Mouse (Mus musculus) kidney, embryonic 15.5 days (tissue): Measurements from ENCODE around the gene Ovca2. TPM values are rescaled to one million over a fixed set of nuclear protein-coding genes. Genes with fewer than 3 reads are reported as not detected.

Source experiments
- ATAC-seq: fragments of 200-750 bp; cut with Nextera tagmentation; replicated peaks from 2 replicates; pipeline ENCODE4 v1.8.0; 2017; ENCODE audit warnings: moderate TSS enrichment; ENCODE audit not compliant: low FRiP score
- H3K27ac ChIP-seq: fragments of 300-500 bp; sonication (generic); 2 replicates; pipeline ENCODE4 v1.5.1; 2015; ENCODE audit warnings: mild to moderate bottlenecking, inconsistent platforms
- H3K27me3 ChIP-seq: fragments of 300-500 bp; sonication (generic); 2 replicates; pipeline ENCODE4 v1.6.1; 2015; ENCODE audit warnings: inconsistent platforms
- H3K36me3 ChIP-seq: fragments of 300-500 bp; sonication (generic); 2 replicates; pipeline ENCODE4 v1.6.1; 2015; ENCODE audit warnings: inconsistent platforms
- H3K4me1 ChIP-seq: fragments of 300-500 bp; sonication (generic); 2 replicates; pipeline ENCODE4 v1.6.1; 2015; ENCODE audit warnings: inconsistent platforms
- H3K4me2 ChIP-seq: fragments of 300-500 bp; sonication (generic); 2 replicates; pipeline ENCODE4 v1.6.1; 2015; ENCODE audit warnings: moderate library complexity, mild to moderate bottlenecking, inconsistent platforms
- H3K4me3 ChIP-seq: fragments of 300-500 bp; sonication (generic); replicated peaks from 2 replicates; pipeline ENCODE4 v1.5.1; 2015; ENCODE audit warnings: mild to moderate bottlenecking, inconsistent platforms
- H3K9ac ChIP-seq: fragments of 300-500 bp; sonication (generic); 2 replicates; pipeline ENCODE4 v1.6.1; 2015; ENCODE audit warnings: mild to moderate bottlenecking, inconsistent platforms
- H3K9me3 ChIP-seq: fragments of 300-500 bp; sonication (generic); replicated peaks from 2 replicates; pipeline ENCODE4 v1.6.1; 2016; ENCODE audit warnings: inconsistent platforms
- WGBS: fragments of 180-500 bp; shearing (Covaris S2); methylation state at CpG from one replicate; pipeline ENCODE4 v1.1.7; 2015; ENCODE audit warnings: mixed read lengths; 5-methylcytosine and 5-hydroxymethylcytosine counted together
- polyA plus RNA-seq: library from polyadenylated mRNA; unstranded; fragments of >200 nt; fragmentation: Nextera tagmentation; extraction: Ambion mirVana; gene quantifications from 2 replicates; pipeline ENCODE4 v1.2.1, GENCODE M21; 2015

Gene Ovca2
- polyA plus RNA-seq, 1 experiment from 2014 or later, result 25.3 TPM

DNA sequence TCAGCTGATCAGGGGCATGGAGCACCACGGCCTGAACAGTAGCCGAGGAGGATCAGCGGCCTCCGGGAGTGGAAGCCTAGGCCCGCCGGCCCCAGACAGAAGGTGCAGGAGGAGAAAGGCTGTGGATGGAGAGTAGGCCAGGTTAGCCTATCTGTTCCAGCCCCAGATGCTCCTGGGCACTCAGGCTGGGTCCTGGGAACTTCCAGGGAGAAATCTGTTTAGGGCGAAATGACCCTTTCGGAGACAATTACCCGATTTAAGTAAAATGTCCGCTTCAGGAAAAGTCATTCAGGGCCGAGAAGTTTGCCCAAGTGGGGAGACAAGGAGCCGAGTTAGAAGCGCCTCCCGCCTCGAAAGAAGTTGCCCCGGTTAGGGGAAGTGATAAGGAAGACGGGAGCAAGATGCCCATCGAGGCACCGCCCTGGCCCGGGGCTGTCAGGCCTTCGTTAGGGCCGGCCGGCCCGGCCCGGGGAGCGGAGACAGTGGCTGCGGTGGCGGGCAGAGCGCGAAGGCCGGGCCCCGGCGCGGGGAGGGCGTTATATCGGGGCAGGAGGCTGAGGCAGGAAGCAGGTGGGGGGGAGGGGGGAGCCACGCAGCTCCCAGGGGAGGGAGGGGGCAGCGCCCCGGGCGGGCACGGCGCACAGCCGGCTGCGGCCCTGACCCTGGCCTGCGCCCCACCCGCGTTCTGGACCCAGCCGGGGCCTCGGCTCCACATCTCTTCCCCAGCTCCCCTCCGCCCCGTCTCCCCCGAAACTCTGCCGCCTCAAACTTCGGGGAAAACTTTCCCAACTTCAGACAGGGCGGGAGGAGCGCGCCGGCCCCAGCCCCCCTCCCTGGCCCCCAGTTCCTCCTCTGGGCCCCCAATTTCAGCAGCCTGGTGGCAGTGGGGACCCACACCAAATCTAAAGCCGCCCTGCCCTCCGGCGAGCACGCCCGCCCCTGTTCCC is 10.7 kb downstream of the Ovca2 start:
- Histone ChIP-seq H3K9me3 (no peaks in the 10 kb centered on the region), H3K36me3 (peaks cover 32% of the 10 kb centered on the region), H3K4me3 (peak overlapping the region; percentile 72), H3K27ac (peak overlapping the region; percentile 95), H3K9ac (peak overlapping the region; percentile 67), H3K4me2 (peak overlapping the region; percentile 94), H3K27me3 (peaks cover 92% of the 10 kb centered on the region), H3K4me1 (peaks cover 92% of the 10 kb centered on the region)
- 3% methylated on average over 54 of the region's 63 CpGs for WGBS
- no peak for ATAC-seq

DNA sequence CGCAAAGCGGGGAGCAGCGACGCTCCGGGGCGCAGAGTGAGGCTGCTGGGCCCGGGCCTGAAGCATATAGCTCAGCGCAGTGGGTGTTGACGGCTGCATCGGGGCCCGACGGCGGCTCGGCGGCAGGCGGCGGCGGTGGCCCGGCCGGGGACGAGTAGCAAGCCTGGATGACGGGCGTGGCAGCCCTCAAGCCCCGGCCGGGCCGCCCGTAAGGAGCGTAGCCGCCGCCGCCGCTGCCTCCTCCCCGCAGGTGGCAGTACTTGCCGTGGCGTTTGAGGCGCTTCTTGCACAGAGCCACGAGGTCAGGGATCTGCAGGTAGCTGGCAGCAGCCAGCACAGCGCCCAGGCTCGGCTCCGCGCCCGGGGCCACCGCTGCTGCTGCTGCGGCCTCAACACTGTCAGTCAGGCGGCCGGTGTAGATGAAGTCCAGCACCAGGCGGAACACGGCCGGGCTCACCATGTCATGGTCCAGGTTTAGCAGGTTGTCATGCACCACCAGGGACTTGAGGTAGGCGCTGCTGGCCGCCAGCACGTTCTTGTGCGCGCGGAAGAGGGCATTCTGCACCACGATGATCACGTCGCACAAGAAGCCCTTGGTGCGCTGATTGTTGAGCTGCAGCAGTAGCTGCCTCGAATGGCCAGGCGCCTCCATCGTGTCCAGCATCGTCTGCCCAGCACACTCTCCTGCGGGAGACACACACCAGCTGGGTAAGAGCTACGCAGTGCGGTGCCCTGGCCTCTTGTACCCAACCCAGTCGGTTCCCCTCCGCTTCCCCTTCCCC is 11.6 kb downstream of the Ovca2 start:
- Histone ChIP-seq H3K36me3 (peaks cover 41% of the 10 kb centered on the region), H3K9ac (peak overlapping the region; percentile 67), H3K4me3 (peak overlapping the region; percentile 72), H3K9me3 (no peaks in the 10 kb centered on the region), H3K4me1 (peaks cover 91% of the 10 kb centered on the region), H3K27ac (peak overlapping the region; percentile 95), H3K4me2 (peak overlapping the region; percentile 94), H3K27me3 (peaks cover 84% of the 10 kb centered on the region)
- no peak for ATAC-seq
- 3% methylated on average over 56 of the region's 68 CpGs for WGBS

DNA sequence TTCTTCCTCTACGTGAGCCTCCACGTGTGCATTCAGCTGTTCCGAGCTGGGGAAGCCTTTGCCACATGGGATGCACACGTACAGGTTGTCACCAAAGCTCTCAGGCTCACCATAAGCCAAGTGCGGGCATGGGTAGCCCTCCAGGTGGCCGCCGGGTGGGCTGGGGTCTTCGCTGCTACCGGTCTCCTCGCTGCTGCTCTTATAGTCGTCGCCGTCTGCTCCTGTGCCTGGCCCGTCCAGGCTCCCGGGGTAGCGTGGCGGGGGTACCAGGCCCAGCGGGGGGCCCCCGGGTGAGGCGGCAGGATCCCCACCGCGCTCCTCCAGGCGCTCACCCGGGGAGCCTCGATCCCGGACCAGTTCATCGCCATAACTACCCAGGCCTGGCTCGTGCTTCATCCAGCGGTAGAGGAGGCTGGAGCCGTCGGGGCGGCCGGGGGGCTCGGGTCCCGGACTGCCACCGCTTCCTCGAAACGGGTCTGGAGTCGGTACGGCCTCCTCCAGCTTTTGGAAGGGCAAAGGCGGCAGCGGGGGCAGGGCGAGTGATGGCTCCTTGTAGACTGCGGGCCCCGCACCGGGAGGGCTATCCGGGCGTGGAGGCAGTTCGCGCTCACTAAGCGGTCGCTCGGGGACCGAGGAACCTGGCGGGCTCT is 12.3 kb downstream of the Ovca2 start:
- WGBS, result 3% methylated on average over 55 of the region's 55 CpGs
- Histone ChIP-seq H3K9me3 (no peaks in the 10 kb centered on the region), H3K27me3 (peaks cover 76% of the 10 kb centered on the region), H3K9ac (peak overlapping the region; percentile 67), H3K4me1 (peaks cover 89% of the 10 kb centered on the region), H3K4me2 (peak overlapping the region; percentile 94), H3K36me3 (peaks cover 48% of the 10 kb centered on the region), H3K27ac (peak overlapping the region; percentile 95), H3K4me3 (peak overlapping the region; percentile 72)
- no peak for ATAC-seq

DNA sequence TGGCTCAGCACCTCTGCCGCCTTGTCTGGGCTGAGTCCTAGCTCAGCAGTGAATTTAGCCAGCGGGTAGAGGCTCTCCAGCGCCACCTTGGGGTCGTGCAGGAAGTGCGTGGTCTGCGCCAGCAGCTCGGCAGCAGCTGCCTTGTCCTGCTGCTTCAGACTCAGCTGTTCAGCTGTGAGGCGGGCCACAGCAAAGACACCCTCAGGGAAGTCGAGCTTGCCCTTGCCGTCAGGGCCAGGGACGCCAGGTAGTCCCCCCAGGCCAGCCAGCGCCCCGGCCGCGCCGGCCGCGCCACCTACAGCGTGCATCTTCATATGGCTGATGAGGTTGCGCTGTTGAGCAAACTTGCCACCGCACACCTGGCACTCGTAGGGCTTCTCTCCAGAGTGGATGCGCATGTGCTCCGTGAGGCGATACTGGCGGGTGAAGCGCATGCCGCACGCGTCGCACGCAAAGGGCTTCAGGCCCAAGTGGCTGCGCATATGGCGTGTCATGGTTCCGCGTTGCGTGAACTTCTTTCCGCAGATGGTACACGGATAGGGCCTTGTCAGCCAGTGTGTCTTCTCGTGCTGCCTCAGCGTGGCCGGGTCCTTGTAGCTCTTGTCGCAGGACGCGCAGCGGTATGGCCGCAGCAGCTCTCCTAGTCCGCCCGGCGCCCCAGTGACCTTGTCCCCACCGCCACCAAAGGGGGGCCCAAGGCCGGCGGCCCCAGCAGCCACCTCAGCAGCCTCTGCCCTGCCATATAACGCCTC is 13.0 kb downstream of the Ovca2 start:
- Histone ChIP-seq H3K4me2 (peak overlapping the region; percentile 94), H3K36me3 (peaks cover 53% of the 10 kb centered on the region), H3K9me3 (no peaks in the 10 kb centered on the region), H3K4me1 (peaks cover 83% of the 10 kb centered on the region), H3K27ac (peak overlapping the region; percentile 95), H3K27me3 (peaks cover 69% of the 10 kb centered on the region), H3K9ac (peak overlapping the region; percentile 67), H3K4me3 (peak overlapping the region; percentile 72)
- WGBS, result 9% methylated on average over 54 of the region's 54 CpGs
- ATAC-seq, result no peak

DNA sequence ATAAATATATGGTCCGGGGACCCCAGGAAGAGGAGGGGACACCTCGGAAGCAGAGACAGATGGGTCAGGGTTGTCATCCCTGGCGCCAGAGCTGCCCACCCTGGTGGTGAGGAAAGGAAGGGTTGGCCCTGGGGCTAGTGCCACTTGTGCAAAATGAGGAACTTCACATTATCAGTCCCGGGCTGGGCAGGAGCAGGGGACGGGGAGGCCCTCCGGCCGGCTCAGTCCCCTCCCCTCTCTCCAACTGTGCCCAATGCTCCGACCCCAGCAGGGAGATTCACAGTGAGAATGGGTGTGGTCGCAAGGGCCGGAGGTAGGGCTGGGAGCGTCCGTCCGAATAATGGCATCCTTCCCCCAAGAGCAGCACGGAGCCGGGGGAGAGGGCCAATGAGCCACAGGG is 13.9 kb downstream of the Ovca2 start:
- Histone ChIP-seq H3K9ac (peak overlapping the region; percentile 67), H3K4me1 (peaks cover 75% of the 10 kb centered on the region), H3K4me2 (peak overlapping the region; percentile 94), H3K27me3 (peaks cover 61% of the 10 kb centered on the region), H3K27ac (peak overlapping the region; percentile 95), H3K4me3 (peak overlapping the region; percentile 72), H3K36me3 (peaks cover 62% of the 10 kb centered on the region), H3K9me3 (no peaks in the 10 kb centered on the region)
- ATAC-seq, result no peak
- 17% methylated on average over 15 of the region's 15 CpGs for WGBS

DNA sequence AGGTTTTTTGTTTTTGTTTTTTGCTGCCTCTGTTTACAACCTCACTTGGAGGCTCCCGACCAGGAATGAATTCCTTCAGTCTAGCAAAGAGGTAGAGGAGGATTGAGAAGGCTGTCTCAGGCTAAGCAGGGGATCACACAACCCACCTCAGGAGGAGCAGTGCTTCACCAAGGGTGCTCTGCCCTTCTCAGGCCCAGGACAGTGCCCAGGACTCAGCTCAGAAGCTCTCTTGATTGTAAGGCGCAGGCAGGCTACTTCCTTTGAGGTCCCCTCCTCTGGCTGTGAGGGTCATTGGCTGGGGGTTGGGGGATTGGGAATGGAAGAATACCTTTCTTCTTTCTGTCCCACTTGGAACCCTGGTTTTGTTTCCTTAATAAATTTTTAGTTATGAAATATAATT is 14.6 kb downstream of the Ovca2 start:
- no peak for ATAC-seq
- peak overlapping the region; percentile 67; the same call in 1 of the 2 replicates for H3K9ac ChIP-seq
- H3K4me2 ChIP-seq, result peak overlapping the region; percentile 94
- H3K4me1 ChIP-seq, result peaks cover 76% of the 10 kb centered on the region
- 67% methylated on average over 2 of the region's 2 CpGs for WGBS
- H3K27me3 ChIP-seq, result peaks cover 54% of the 10 kb centered on the region
- H3K27ac ChIP-seq, result peak overlapping the region; percentile 95
- no peaks in the 10 kb centered on the region for H3K9me3 ChIP-seq
- peaks cover 68% of the 10 kb centered on the region for H3K36me3 ChIP-seq
- H3K4me3 ChIP-seq, result peak overlapping the region; percentile 72

DNA sequence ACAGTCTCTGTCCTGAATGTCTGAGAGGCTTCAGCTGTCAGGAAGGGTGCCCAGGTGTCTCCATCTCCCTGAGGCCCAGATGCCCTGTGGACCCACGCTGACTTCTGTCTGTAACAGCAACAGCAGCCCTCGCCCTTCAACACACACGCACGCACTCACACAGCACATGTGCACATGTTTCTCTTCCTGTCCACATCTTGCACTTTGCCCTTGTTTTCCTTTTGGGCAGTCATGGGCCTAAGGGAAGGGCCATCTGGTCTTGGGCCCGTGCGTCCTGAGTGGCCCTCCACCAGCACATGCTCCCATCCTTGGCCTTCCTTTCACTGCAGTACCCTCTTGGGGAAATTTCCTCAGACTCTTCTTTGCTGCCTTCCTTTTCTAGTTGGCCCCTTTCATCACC is 15.3 kb downstream of the Ovca2 start:
- peak overlapping the region; percentile 2; the same call in 1 of the 2 replicates for H3K4me3 ChIP-seq
- H3K27me3 ChIP-seq, result peaks cover 47% of the 10 kb centered on the region
- peak overlapping the region; percentile 94 for H3K4me2 ChIP-seq
- peaks cover 76% of the 10 kb centered on the region for H3K4me1 ChIP-seq
- H3K36me3 ChIP-seq, result peaks cover 68% of the 10 kb centered on the region
- ATAC-seq, result no peak
- 64% methylated on average over 6 of the region's 6 CpGs for WGBS
- no peaks in the 10 kb centered on the region for H3K9me3 ChIP-seq
- peak overlapping the region; percentile 67; the same call in 1 of the 2 replicates for H3K9ac ChIP-seq
- H3K27ac ChIP-seq, result peak overlapping the region; percentile 95

DNA sequence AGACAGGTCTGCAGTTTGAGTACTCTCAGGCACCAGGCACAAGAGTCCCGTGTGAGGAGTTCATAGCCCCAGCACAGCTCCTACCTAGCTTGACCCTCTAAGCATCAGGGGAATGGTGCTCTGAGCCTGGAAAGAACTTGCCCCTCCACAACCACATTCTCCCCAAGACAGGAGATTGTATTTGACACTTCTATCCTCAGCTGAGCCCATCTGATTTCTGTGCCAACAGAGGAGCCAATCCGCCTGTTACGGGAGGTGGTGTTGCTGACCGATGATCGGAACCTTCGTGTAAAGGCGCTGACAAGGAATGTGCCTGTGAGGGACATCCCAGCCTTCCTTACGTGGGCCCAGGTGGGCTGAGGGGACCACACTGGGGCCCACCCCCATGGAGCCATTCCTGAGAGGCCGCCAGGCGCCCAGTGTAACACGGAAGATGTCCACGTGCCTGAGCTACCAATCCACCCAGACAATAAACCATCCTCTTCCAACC is 16.0 kb downstream of the Ovca2 start:
- 76% methylated on average over 12 of the region's 12 CpGs for WGBS
- Histone ChIP-seq H3K36me3 (peaks cover 68% of the 10 kb centered on the region), H3K27ac (peak overlapping the region; percentile 95), H3K9ac (no peak overlapping the region), H3K4me3 (0 out of 2 replicates have a peak overlapping the region, but pooled peaks have one; percentile 2), H3K27me3 (peaks cover 39% of the 10 kb centered on the region), H3K4me2 (peak overlapping the region; percentile 94), H3K9me3 (no peaks in the 10 kb centered on the region), H3K4me1 (peaks cover 75% of the 10 kb centered on the region)
- ATAC-seq, result no peak

DNA sequence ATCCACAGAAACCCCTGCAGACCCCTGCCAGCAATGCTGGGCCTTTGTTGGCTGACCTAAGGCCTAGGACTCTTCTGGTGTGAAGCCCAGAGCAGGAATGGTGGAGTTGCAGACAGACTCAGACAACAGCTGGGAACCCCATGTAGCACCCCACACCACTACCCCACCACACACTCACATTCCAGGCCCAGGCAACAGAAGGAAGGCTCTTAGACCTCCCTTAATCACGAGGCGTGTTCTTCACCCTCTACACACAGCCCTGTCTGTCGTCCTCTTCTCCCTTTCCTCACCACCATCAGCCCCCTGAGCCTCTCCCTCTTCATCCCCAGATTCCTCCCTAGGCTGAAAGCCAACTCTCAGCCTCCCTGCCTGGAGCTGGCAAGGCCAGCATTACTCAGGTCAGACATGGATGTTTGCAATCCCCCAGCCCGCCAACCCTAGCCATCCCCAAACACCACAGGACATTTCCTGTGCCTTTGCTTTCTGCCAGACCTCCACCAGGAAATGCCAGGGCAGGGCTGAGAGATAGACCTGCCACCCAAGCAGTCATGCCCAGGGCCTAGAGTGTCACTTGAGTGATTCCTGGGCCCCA is 17.1 kb downstream of the Ovca2 start:
- peak overlapping the region; percentile 95 for H3K27ac ChIP-seq
- no peaks in the 10 kb centered on the region for H3K9me3 ChIP-seq
- WGBS, result 59% methylated on average over 4 of the region's 4 CpGs
- H3K4me1 ChIP-seq, result peaks cover 73% of the 10 kb centered on the region
- ATAC-seq, result no peak
- peaks cover 67% of the 10 kb centered on the region for H3K36me3 ChIP-seq
- no peak overlapping the region for H3K4me2 ChIP-seq
- no peak overlapping the region for H3K4me3 ChIP-seq
- no peak overlapping the region for H3K9ac ChIP-seq
- H3K27me3 ChIP-seq, result peaks cover 28% of the 10 kb centered on the region

DNA sequence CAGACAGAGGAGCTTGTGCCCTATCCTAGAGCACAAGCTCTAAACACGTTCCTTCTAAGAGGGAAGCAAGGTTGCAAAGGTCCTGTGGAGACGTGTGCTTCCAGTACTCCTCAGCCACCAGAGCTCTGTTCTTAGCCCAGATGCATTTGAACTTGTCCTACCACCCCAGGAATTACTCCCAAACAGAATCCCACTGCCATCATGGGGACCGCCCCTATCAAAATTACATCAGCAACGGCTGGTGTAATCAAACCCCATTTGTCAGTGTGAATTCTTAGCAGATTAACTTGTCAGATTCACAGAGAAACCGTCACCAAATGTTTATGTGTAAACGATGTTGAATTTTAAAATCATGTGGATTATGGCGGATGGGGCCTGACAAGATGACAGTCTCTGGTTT is 17.7 kb downstream of the Ovca2 start:
- no peak for ATAC-seq
- Histone ChIP-seq H3K9ac (no peak overlapping the region), H3K9me3 (no peaks in the 10 kb centered on the region), H3K27me3 (peaks cover 23% of the 10 kb centered on the region), H3K36me3 (peaks cover 66% of the 10 kb centered on the region), H3K4me1 (peaks cover 73% of the 10 kb centered on the region), H3K4me2 (no peak overlapping the region), H3K27ac (peak overlapping the region; percentile 95), H3K4me3 (no peak overlapping the region)
- WGBS, result 73% methylated on average over 7 of the region's 7 CpGs

DNA sequence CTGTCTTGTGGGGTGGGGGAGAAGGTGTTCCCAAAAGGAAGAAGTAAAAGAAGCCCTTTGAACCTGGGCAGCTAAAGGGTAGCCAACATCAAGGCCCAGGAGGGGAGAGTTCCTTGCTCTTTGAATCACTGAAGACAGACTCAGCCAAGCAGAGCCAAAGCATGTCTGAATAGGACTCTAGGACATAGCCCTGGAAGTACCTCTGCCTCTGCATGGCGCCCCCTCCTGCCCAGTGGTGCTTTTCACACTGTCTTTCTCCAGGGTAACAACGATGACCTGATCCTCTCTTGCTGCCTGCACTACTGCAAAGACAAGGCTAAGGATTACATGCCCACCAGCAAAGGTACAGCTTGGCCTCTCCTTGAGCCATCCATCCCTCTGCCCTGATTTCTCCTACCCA is 19.1 kb downstream of the Ovca2 start:
- Histone ChIP-seq H3K4me3 (no peak overlapping the region), H3K27me3 (peaks cover 9% of the 10 kb centered on the region), H3K9ac (no peak overlapping the region), H3K4me1 (peaks cover 60% of the 10 kb centered on the region), H3K36me3 (peaks cover 60% of the 10 kb centered on the region), H3K4me2 (no peak overlapping the region), H3K9me3 (no peaks in the 10 kb centered on the region), H3K27ac (peak overlapping the region; percentile 81)
- WGBS, result 63% methylated on average over 2 of the region's 2 CpGs
- ATAC-seq, result no peak
